Mouse (Mus musculus): ENCODE results near the gene Ddx27.
"Not testable (repeated sequence)": the region's sequence is repeated elsewhere in the genome, so short reads cannot be mapped to it uniquely, and the experiment has no call there.

The Ddx27 gene

GRCm38 (mm10) chr2:167014702-167015381 lies at the start of gene Ddx27:
Gene Ddx27, plus strand, starts transcription at chr2:167015193.
- DNase-seq (ENCODE audit: low spot score) = peak; percentile 91

GRCm38 (mm10) chr2:166973153-166973552 lies 41.8 kb upstream of the Ddx27 start:
- no peak for DNase-seq (ENCODE audit: low spot score)

GRCm38 (mm10) chr2:166974177-166974872 lies 40.7 kb upstream of the Ddx27 start:
- no peak for DNase-seq (ENCODE audit: low spot score)

- no peak for DNase-seq (ENCODE audit: low spot score)
Measured at GRCm38 (mm10) chr2:166976356-166976755, 38.6 kb upstream of the Ddx27 start.

GRCm38 (mm10) chr2:166977490-166977889 lies 37.5 kb upstream of the Ddx27 start:
- no peak for DNase-seq (ENCODE audit: low spot score)

- DNase-seq (ENCODE audit: low spot score) = no peak
Measured at GRCm38 (mm10) chr2:166980161-166980560, 34.8 kb upstream of the Ddx27 start.

- no peak for DNase-seq (ENCODE audit: low spot score)
Measured at GRCm38 (mm10) chr2:166983351-166983894, 31.6 kb upstream of the Ddx27 start.

- no peak for DNase-seq (ENCODE audit: low spot score)
Measured at GRCm38 (mm10) chr2:166990861-166991260, 24.1 kb upstream of the Ddx27 start.

- DNase-seq (ENCODE audit: low spot score) = no peak
Measured at GRCm38 (mm10) chr2:166991945-166992344, 23.0 kb upstream of the Ddx27 start.

- peak; percentile 13 for DNase-seq (ENCODE audit: low spot score)
Measured at GRCm38 (mm10) chr2:166995021-166995795, 19.8 kb upstream of the Ddx27 start.

GRCm38 (mm10) chr2:166995796-166996532 lies 19.0 kb upstream of the Ddx27 start, which contains the start of gene Stau1:
Gene Stau1, minus strand, starts transcription at chr2:166996299.
- peak; percentile 94 for DNase-seq (ENCODE audit: low spot score)

GRCm38 (mm10) chr2:166996533-166996894 lies 18.5 kb upstream of the Ddx27 start:
- no peak for DNase-seq (ENCODE audit: low spot score)

- DNase-seq (ENCODE audit: low spot score) = no peak
Measured at GRCm38 (mm10) chr2:167001486-167001885, 13.5 kb upstream of the Ddx27 start.

GRCm38 (mm10) chr2:167004099-167004854 lies 10.7 kb upstream of the Ddx27 start:
- DNase-seq (ENCODE audit: low spot score) = no peak

GRCm38 (mm10) chr2:167006355-167006754 lies 8.6 kb upstream of the Ddx27 start:
- DNase-seq (ENCODE audit: low spot score) = no peak

- DNase-seq (ENCODE audit: low spot score) = no peak
Measured at GRCm38 (mm10) chr2:167007001-167007491, 7.9 kb upstream of the Ddx27 start.

- DNase-seq (ENCODE audit: low spot score) = not testable (repeated sequence)
Measured at GRCm38 (mm10) chr2:167007565-167007964, 7.4 kb upstream of the Ddx27 start.

GRCm38 (mm10) chr2:167009483-167009882 lies 5.5 kb upstream of the Ddx27 start:
- DNase-seq (ENCODE audit: low spot score) = no peak

- DNase-seq (ENCODE audit: low spot score) = no peak
Measured at GRCm38 (mm10) chr2:167010546-167010945, 4.4 kb upstream of the Ddx27 start.

GRCm38 (mm10) chr2:167015382-167015718 lies 357 bp downstream of the Ddx27 start:
- no peak for DNase-seq (ENCODE audit: low spot score)

GRCm38 (mm10) chr2:167019396-167019795 lies 4.4 kb downstream of the Ddx27 start:
- DNase-seq (ENCODE audit: low spot score) = no peak

All from ovary, postnatal 36 days (tissue).